Mouse (Mus musculus) liver, adult 2 months (tissue): Measurements from ENCODE around the gene Supt5.

Experiments
- CTCF ChIP-seq: fragments of 200-500 bp; IDR thresholded peaks from 2 replicates; pipeline ENCODE4 v1.5.1; 2011; ENCODE audit warnings: low read depth, low read length, control low read depth
- POLR2A ChIP-seq: fragments of 200-500 bp; IDR thresholded peaks from 2 replicates; pipeline ENCODE4 v1.6.1; 2011; ENCODE audit warnings: low read length, control low read depth; ENCODE audit not compliant: insufficient read depth; ENCODE audit errors: extremely low read depth

GRCm38 (mm10) chr7:28350155-28350883 is 11.8 kb upstream of the Supt5 start, which contains the start of gene Rps16:
- TF ChIP-seq POLR2A (peak; percentile 53; the same call in 1 of the 2 replicates), CTCF (no peak)
